Mouse (Mus musculus): ENCODE data around the gene Cadm2. TPM values are rescaled to one million over a fixed set of nuclear protein-coding genes. Genes with fewer than 3 reads are reported as not detected.

Gene Cadm2
- polyA plus RNA-seq, 1 experiment from 2014 or later, result 13.4 TPM

DNA sequence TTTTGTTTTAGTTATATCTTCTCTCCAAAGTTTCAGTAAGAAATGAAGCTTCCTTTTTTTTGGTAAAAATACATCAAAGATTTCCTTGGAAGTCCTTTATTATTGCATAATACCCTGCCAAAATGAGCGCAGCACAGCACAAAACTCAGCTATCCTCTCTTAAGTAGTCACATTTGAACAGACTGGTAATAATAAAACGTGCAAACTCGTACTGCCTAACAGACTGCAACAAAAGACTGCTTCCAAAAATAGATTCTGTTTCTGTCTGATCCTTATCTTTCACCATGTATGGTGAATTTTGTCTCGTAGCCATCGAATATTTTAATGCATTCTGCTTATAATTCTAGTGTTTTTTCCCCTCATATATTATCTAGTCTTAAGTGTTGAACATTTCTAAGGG lies 45.2 kb downstream of the Cadm2 start:
- H3K4me3 ChIP-seq (ENCODE audit: low read depth, low read length), result no peak overlapping the region
- H3K4me2 ChIP-seq (ENCODE audit: low read length), result no peak overlapping the region
- H3K36me3 ChIP-seq (ENCODE audit: control insufficient read depth, insufficient read depth, low read length), result no peaks in the 10 kb centered on the region
- no peak overlapping the region for H3K27ac ChIP-seq (ENCODE audit: low read depth, low read length)
- H3K9me3 ChIP-seq (replicated peaks; ENCODE audit: control insufficient read depth, low read length), result no peaks in the 10 kb centered on the region
- DNase-seq (ENCODE audit: low spot score), result peak; percentile 29
- H3K27me3 ChIP-seq (replicated peaks; ENCODE audit: control insufficient read depth, insufficient read depth, low read length), result no peaks in the 10 kb centered on the region
- H3K9ac ChIP-seq (ENCODE audit: low read length), result no peak overlapping the region
- no peak; the same call in 1 of the 2 replicates for ATAC-seq
- peaks cover 2% of the 10 kb centered on the region; the same call in 1 of the 2 replicates for H3K4me1 ChIP-seq (ENCODE audit: control insufficient read depth, insufficient read depth, low read length)
- 54% methylated on average over 5 of the region's 5 CpGs for WGBS

DNA sequence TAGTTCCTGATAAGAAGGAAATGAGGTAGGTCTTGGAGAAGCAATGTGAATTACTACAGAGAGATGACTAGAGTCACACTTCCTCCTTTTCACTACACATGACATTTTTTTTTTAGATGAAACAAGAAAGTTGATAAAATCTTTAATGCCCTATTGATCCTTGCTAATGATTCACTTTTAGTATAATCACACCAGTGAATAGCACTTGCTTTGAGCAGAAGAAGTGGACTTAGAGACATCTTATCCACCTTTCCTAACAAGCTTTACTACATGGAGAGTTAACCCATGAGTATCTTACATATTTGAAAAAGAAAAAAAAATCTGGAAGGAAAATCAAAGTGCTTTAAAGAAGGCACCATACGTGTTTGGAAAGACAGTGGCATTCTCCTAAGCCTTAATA lies 93.7 kb downstream of the Cadm2 start:
- Histone ChIP-seq H3K27me3 (replicated peaks; ENCODE audit: control insufficient read depth, insufficient read depth, low read length) (no peaks in the 10 kb centered on the region), H3K9ac (ENCODE audit: low read length) (no peak overlapping the region), H3K27ac (ENCODE audit: low read depth, low read length) (no peak overlapping the region), H3K4me2 (ENCODE audit: low read length) (no peak overlapping the region), H3K4me3 (ENCODE audit: low read depth, low read length) (no peak overlapping the region), H3K4me1 (ENCODE audit: control insufficient read depth, insufficient read depth, low read length) (no peaks in the 10 kb centered on the region), H3K9me3 (replicated peaks; ENCODE audit: control insufficient read depth, low read length) (no peaks in the 10 kb centered on the region), H3K36me3 (ENCODE audit: control insufficient read depth, insufficient read depth, low read length) (no peaks in the 10 kb centered on the region)
- ATAC-seq (no peak), DNase-seq (ENCODE audit: low spot score) (no peak)
- WGBS, result 89% methylated on average over 1 of the region's 1 CpGs

DNA sequence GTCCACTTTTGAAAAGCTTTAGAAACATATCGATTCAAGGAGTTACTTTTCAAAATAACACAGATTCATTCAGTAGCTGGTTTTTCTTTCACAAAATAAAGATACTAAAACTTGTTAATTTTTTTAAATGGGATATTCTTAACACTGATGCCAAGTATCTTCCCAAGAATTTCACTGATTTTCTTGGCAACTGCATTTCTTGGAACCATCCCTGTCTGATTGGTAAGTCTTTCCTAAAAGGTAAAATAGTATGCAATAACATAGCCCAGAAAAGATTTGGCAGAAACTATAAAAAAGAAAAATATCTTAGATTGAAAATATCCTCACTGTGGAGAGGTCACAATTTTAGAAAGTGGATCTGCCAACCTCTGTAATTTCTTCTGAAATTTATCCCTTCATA lies 95.8 kb downstream of the Cadm2 start:
- H3K27ac ChIP-seq (ENCODE audit: low read depth, low read length), result no peak overlapping the region
- WGBS, result 86% methylated on average over 1 of the region's 1 CpGs
- no peak overlapping the region for H3K9ac ChIP-seq (ENCODE audit: low read length)
- 0 out of 2 replicates have a peak, but pooled peaks cover 6% of the 10 kb centered on the region for H3K9me3 ChIP-seq (replicated peaks; ENCODE audit: control insufficient read depth, low read length)
- H3K4me1 ChIP-seq (ENCODE audit: control insufficient read depth, insufficient read depth, low read length), result no peaks in the 10 kb centered on the region
- no peak overlapping the region for H3K4me2 ChIP-seq (ENCODE audit: low read length)
- DNase-seq (ENCODE audit: low spot score), result peak; percentile 16
- no peak for ATAC-seq
- no peak overlapping the region for H3K4me3 ChIP-seq (ENCODE audit: low read depth, low read length)
- no peaks in the 10 kb centered on the region for H3K27me3 ChIP-seq (replicated peaks; ENCODE audit: control insufficient read depth, insufficient read depth, low read length)
- no peaks in the 10 kb centered on the region for H3K36me3 ChIP-seq (ENCODE audit: control insufficient read depth, insufficient read depth, low read length)

DNA sequence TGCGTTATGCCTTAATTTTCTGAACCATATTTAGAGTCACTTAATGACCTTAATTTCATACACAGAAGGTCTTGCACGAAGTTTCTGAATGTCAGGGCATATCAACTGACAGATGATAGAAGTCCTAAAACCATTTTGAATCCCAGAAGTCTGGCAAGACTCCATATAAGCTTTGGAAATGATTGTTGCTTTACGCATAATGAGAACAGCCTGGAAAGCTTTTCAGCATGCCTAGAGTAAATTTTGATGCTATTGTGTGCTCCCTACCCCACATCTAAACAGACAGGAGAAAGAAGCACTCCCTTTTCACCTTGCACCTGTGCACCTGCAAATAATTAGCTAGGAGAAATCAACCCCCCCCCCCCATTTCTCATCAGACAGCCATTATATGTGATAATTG lies 102.4 kb downstream of the Cadm2 start:
- WGBS, result 57% methylated on average over 3 of the region's 3 CpGs
- Histone ChIP-seq H3K27ac (ENCODE audit: low read depth, low read length) (no peak overlapping the region), H3K9ac (ENCODE audit: low read length) (no peak overlapping the region), H3K4me2 (ENCODE audit: low read length) (no peak overlapping the region), H3K27me3 (replicated peaks; ENCODE audit: control insufficient read depth, insufficient read depth, low read length) (no peaks in the 10 kb centered on the region), H3K4me3 (ENCODE audit: low read depth, low read length) (no peak overlapping the region), H3K4me1 (ENCODE audit: control insufficient read depth, insufficient read depth, low read length) (no peaks in the 10 kb centered on the region), H3K36me3 (ENCODE audit: control insufficient read depth, insufficient read depth, low read length) (no peaks in the 10 kb centered on the region), H3K9me3 (replicated peaks; ENCODE audit: control insufficient read depth, low read length) (0 out of 2 replicates have a peak, but pooled peaks cover 6% of the 10 kb centered on the region)
- peak; percentile 46; the same call in 1 of the 2 replicates for ATAC-seq
- peak; percentile 77 for DNase-seq (ENCODE audit: low spot score)

DNA sequence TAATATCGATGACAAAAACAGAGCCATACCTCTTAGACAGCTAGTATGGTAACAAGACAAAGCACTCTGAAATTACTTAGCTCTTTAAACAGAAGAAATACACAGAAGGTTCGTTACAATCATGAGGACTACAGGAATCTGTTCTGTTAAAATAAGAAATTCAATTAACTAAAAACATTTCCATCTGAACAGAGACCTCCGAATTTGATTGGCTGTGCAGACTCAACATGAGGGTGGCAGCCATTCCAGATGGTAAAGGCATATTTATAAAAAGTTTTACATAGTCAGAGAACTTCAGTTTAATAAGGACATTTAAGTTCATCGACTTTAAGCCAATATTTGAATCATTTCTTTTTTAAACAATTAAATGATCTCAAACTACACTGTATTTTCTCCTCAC lies 105.2 kb downstream of the Cadm2 start:
- Histone ChIP-seq H3K4me3 (ENCODE audit: low read depth, low read length) (no peak overlapping the region), H3K4me1 (ENCODE audit: control insufficient read depth, insufficient read depth, low read length) (no peaks in the 10 kb centered on the region), H3K4me2 (ENCODE audit: low read length) (no peak overlapping the region), H3K36me3 (ENCODE audit: control insufficient read depth, insufficient read depth, low read length) (no peaks in the 10 kb centered on the region), H3K9ac (ENCODE audit: low read length) (no peak overlapping the region), H3K27ac (ENCODE audit: low read depth, low read length) (no peak overlapping the region), H3K27me3 (replicated peaks; ENCODE audit: control insufficient read depth, insufficient read depth, low read length) (no peaks in the 10 kb centered on the region), H3K9me3 (replicated peaks; ENCODE audit: control insufficient read depth, low read length) (no peaks in the 10 kb centered on the region)
- DNase-seq (ENCODE audit: low spot score) (peak; percentile 28), ATAC-seq (no peak)
- 72% methylated on average over 4 of the region's 4 CpGs for WGBS

GRCm38 (mm10) chr16:67509079-67509478 lies 111.6 kb downstream of the Cadm2 start:
- H3K9me3 ChIP-seq (replicated peaks; ENCODE audit: control insufficient read depth, low read length), result no peaks in the 10 kb centered on the region
- H3K36me3 ChIP-seq (ENCODE audit: control insufficient read depth, insufficient read depth, low read length), result no peaks in the 10 kb centered on the region
- H3K9ac ChIP-seq (ENCODE audit: low read length), result no peak overlapping the region
- no peaks in the 10 kb centered on the region for H3K4me1 ChIP-seq (ENCODE audit: control insufficient read depth, insufficient read depth, low read length)
- no peak for ATAC-seq
- no peak overlapping the region for H3K27ac ChIP-seq (ENCODE audit: low read depth, low read length)
- 80% methylated on average over 9 of the region's 9 CpGs for WGBS
- peak; percentile 43 for DNase-seq (ENCODE audit: low spot score)
- H3K4me3 ChIP-seq (ENCODE audit: low read depth, low read length), result no peak overlapping the region
- no peaks in the 10 kb centered on the region for H3K27me3 ChIP-seq (replicated peaks; ENCODE audit: control insufficient read depth, insufficient read depth, low read length)
- H3K4me2 ChIP-seq (ENCODE audit: low read length), result no peak overlapping the region

DNA sequence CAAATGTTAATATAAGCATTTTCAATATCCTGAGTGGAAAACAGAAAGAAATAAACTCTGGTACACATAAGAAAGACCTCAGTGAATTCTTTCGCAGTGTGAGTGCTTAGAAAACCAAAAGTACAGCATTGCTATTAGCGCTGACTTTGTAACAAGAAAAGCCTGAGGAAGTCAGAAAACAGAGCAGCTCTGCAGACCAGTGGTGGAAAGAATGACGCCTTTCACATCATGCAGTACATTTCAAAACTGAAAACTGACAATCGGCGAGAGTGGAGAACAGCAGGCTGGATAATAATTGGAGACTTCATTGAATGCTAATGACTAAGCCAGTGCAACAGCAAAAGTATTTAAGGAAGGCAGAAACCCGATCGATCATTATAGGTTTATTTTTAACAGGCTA lies 138.2 kb downstream of the Cadm2 start:
- no peak overlapping the region for H3K27ac ChIP-seq (ENCODE audit: low read depth, low read length)
- H3K4me1 ChIP-seq (ENCODE audit: control insufficient read depth, insufficient read depth, low read length), result no peaks in the 10 kb centered on the region
- ATAC-seq (no peak), DNase-seq (ENCODE audit: low spot score) (peak; percentile 30)
- H3K36me3 ChIP-seq (ENCODE audit: control insufficient read depth, insufficient read depth, low read length), result no peaks in the 10 kb centered on the region
- H3K9me3 ChIP-seq (replicated peaks; ENCODE audit: control insufficient read depth, low read length), result no peaks in the 10 kb centered on the region
- 25% methylated on average over 7 of the region's 7 CpGs for WGBS
- H3K27me3 ChIP-seq (replicated peaks; ENCODE audit: control insufficient read depth, insufficient read depth, low read length), result no peaks in the 10 kb centered on the region
- no peak overlapping the region for H3K4me3 ChIP-seq (ENCODE audit: low read depth, low read length)
- H3K9ac ChIP-seq (ENCODE audit: low read length), result no peak overlapping the region
- 0 out of 2 replicates have a peak overlapping the region, but pooled peaks have one; percentile 14 for H3K4me2 ChIP-seq (ENCODE audit: low read length)

- Histone ChIP-seq H3K4me2 (ENCODE audit: low read length) (no peak overlapping the region), H3K9ac (ENCODE audit: low read length) (no peak overlapping the region), H3K4me3 (ENCODE audit: low read depth, low read length) (no peak overlapping the region), H3K27me3 (replicated peaks; ENCODE audit: control insufficient read depth, insufficient read depth, low read length) (no peaks in the 10 kb centered on the region), H3K36me3 (ENCODE audit: control insufficient read depth, insufficient read depth, low read length) (no peaks in the 10 kb centered on the region), H3K9me3 (replicated peaks; ENCODE audit: control insufficient read depth, low read length) (no peaks in the 10 kb centered on the region), H3K4me1 (ENCODE audit: control insufficient read depth, insufficient read depth, low read length) (no peaks in the 10 kb centered on the region), H3K27ac (ENCODE audit: low read depth, low read length) (no peak overlapping the region)
- DNase-seq (ENCODE audit: low spot score) (no peak), ATAC-seq (no peak)
- 92% methylated on average over 3 of the region's 3 CpGs for WGBS
Observed at GRCm38 (mm10) chr16:67467041-67467440, 153.7 kb downstream of the Cadm2 start.

DNA sequence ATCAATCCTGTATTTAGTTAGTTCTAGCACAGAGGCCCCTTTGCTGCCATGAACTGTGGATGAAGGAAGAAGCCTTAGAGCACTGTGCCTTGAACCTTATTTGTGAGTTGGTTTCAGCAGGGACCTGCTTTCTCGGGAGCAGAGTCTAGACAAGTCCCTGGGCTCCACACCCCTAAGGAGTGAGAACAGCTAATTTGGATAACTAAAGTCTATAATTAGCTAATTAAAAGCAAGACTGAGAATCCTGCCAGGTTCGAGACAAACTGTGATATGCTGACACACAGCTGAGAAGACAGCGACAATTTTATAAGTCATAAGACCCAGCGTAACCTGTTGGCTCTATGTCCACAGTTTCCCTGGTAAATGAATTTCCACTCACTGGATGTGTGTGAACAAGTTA lies 184.4 kb downstream of the Cadm2 start:
- H3K4me1 ChIP-seq (ENCODE audit: control insufficient read depth, insufficient read depth, low read length), result no peaks in the 10 kb centered on the region
- no peak overlapping the region for H3K27ac ChIP-seq (ENCODE audit: low read depth, low read length)
- H3K4me3 ChIP-seq (ENCODE audit: low read depth, low read length), result no peak overlapping the region
- H3K27me3 ChIP-seq (replicated peaks; ENCODE audit: control insufficient read depth, insufficient read depth, low read length), result no peaks in the 10 kb centered on the region
- peak; percentile 50 for ATAC-seq
- no peaks in the 10 kb centered on the region for H3K36me3 ChIP-seq (ENCODE audit: control insufficient read depth, insufficient read depth, low read length)
- H3K9ac ChIP-seq (ENCODE audit: low read length), result no peak overlapping the region
- peak; percentile 52 for DNase-seq (ENCODE audit: low spot score)
- H3K4me2 ChIP-seq (ENCODE audit: low read length), result no peak overlapping the region
- H3K9me3 ChIP-seq (replicated peaks; ENCODE audit: control insufficient read depth, low read length), result no peaks in the 10 kb centered on the region
- WGBS, result 27% methylated on average over 4 of the region's 4 CpGs
